Mouse (Mus musculus) kidney, embryonic 16.5 days (tissue): ENCODE data around the gene P2rx3. TPM values are rescaled to one million over a fixed set of nuclear protein-coding genes. Genes with fewer than 3 reads are reported as not detected.

ENCODE experiments used
- ATAC-seq: fragments of 200-750 bp; cut with Nextera tagmentation; 2 replicates; pipeline ENCODE4 v1.8.0; 2017; ENCODE audit warnings: moderate TSS enrichment; ENCODE audit not compliant: low FRiP score, low TSS enrichment
- H3K27ac ChIP-seq: fragments of 300-500 bp; sonication (generic); 2 replicates; pipeline ENCODE4 v1.5.1; 2014; ENCODE audit warnings: low read length
- H3K27me3 ChIP-seq: fragments of 300-500 bp; sonication (generic); 2 replicates; pipeline ENCODE4 v1.6.1; 2014; ENCODE audit warnings: low read length, control low read depth, mixed read lengths; ENCODE audit not compliant: insufficient read depth
- H3K36me3 ChIP-seq: fragments of 300-500 bp; sonication (generic); 2 replicates; pipeline ENCODE4 v1.6.1; 2014; ENCODE audit warnings: low read length, control low read depth, mixed read lengths; ENCODE audit not compliant: insufficient read depth
- H3K4me1 ChIP-seq: fragments of 300-500 bp; sonication (generic); 2 replicates; pipeline ENCODE4 v1.6.1; 2014; ENCODE audit warnings: low read length, control low read depth, mixed read lengths; ENCODE audit not compliant: insufficient read depth
- H3K4me2 ChIP-seq: fragments of 300-500 bp; sonication (generic); replicated peaks from 2 replicates; pipeline ENCODE4 v1.6.1; 2014; ENCODE audit warnings: low read depth, low read length
- H3K4me3 ChIP-seq: fragments of 300-500 bp; sonication (generic); 2 replicates; pipeline ENCODE4 v1.5.1; 2014; ENCODE audit warnings: mild to moderate bottlenecking, low read length
- H3K9ac ChIP-seq: fragments of 300-500 bp; sonication (generic); replicated peaks from 2 replicates; pipeline ENCODE4 v1.6.1; 2014; ENCODE audit warnings: low read length
- H3K9me3 ChIP-seq: fragments of 300-500 bp; sonication (generic); 2 replicates; pipeline ENCODE4 v1.6.1; 2016; ENCODE audit warnings: low read length, control low read depth
- WGBS: fragments of 180-500 bp; shearing (Covaris S2); extraction: QIAGEN DNeasy Blood & Tissue Kit; methylation state at CpG from one replicate; pipeline ENCODE4 v1.1.7; 2014; 5-methylcytosine and 5-hydroxymethylcytosine counted together
- polyA plus RNA-seq: library from polyadenylated mRNA; unstranded; fragments of >200 nt; fragmentation: Nextera tagmentation; extraction: Ambion mirVana; gene quantifications from 2 replicates; pipeline ENCODE4 v1.2.1, GENCODE M21; 2015

The P2rx3 gene
- polyA plus RNA-seq, 1 experiment from 2014 or later = 0.56 TPM

DNA sequence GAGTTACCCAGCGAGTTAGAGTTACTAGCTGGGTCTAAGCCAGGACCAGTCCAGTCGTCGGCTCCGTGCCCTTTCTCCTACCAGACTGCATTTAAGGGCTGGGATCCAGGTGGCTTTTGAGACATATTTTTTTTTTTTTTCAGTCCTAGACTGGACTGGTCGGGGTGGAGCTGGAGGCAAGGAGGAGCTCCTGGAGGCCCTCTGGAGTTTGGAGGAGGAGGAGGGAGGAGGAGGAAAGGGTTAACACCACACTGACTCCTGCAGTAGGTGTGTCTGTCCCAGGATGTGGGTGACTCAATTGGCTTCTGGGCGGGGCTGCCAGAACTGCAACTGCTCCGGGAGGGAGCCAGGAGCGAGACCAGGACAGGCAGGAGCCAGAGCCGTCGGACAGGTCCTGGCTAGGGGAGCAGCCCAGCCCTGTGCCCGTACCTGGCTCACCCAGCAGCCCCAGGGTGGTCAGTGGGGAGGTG is 23.4 kb upstream of the P2rx3 start:
- peak; percentile 91 for ATAC-seq
- WGBS = 6% methylated on average over 11 of the region's 11 CpGs
- Histone ChIP-seq H3K4me2 (peak overlapping the region; percentile 75), H3K36me3 (peaks cover 43% of the 10 kb centered on the region), H3K4me3 (peak overlapping the region; percentile 47), H3K9me3 (no peaks in the 10 kb centered on the region), H3K27ac (peak overlapping the region; percentile 61), H3K27me3 (no peaks in the 10 kb centered on the region), H3K4me1 (peaks cover 23% of the 10 kb centered on the region), H3K9ac (peak overlapping the region; percentile 67)

DNA sequence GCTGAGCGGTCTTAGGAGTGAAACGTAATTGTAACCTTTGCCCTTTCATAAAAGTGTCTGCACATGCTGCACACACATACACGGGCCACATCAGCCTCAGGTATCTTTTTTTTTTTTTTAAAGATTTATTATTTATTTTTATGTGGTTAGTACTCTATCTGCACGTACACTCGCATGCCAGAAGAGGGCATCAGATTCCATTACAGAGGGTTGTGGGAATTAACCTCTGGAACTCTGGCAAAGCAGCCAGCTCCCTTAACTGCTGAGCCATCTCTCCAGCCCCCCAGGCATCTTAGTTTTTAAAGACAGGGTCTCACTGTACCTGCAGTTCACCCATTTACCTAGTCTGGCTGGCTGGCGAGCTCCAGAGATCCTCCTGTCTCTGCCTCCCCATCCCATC is 22.4 kb upstream of the P2rx3 start:
- ATAC-seq = no peak
- H3K9ac ChIP-seq = no peak overlapping the region
- no peak overlapping the region for H3K4me2 ChIP-seq
- no peaks in the 10 kb centered on the region for H3K9me3 ChIP-seq
- peaks cover 23% of the 10 kb centered on the region for H3K4me1 ChIP-seq
- WGBS = 86% methylated on average over 6 of the region's 6 CpGs
- no peaks in the 10 kb centered on the region for H3K27me3 ChIP-seq
- peaks cover 50% of the 10 kb centered on the region for H3K36me3 ChIP-seq
- H3K4me3 ChIP-seq = no peak overlapping the region
- H3K27ac ChIP-seq = no peak overlapping the region

DNA sequence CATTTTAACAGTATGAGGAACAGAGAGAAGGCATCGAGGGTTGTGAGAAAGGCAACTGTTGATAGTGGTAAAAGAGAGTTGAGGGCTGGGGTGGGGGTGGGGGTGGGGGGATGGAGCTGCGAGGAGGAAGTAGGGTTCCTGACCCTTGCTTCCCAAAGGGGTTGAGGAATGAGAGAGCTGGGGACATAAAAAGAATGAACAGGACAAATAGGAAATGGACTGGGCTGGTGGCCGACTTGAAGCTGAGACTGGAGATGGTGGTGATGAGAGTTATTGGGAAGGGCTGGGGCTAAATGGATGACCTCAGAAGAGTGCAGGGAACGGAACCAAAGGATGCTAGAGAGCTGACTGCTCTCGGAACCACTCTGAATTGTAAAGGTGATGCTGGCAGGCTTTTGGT is 19.4 kb upstream of the P2rx3 start:
- H3K36me3 ChIP-seq = peaks cover 48% of the 10 kb centered on the region
- peaks cover 28% of the 10 kb centered on the region for H3K4me1 ChIP-seq

DNA sequence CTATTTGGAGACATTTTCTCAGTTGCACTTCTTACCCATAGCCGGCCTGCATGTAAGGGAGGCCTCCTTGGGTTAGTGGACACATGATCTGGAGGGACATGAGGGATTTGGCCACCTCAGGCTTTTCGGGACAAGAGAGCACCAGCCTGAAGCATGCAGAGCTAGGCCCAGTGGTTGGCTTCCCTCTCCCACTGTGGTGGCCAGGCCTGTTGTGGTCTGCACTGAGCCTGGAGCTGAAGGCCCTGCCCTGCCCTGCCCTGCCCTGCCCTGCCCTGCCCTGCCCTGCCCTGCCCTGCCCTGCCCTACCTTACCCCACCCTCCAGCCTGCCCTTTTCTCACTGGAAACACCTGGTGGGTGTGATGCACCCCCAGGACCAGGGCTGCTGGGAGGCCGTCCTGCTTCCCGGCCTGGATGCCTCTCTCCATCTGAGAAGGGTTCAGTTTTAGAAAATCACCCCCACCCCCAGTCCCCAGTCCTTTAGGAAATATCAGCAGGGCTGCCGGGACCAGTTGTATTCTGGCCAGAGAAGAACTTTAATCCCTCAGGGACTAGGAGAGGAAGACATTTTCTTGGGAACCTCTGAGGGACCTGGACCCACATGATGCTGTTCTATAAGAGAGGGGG is 16.0 kb upstream of the P2rx3 start:
- Histone ChIP-seq H3K27me3 (no peaks in the 10 kb centered on the region), H3K4me2 (no peak overlapping the region), H3K4me1 (peaks cover 47% of the 10 kb centered on the region), H3K9ac (no peak overlapping the region), H3K27ac (no peak overlapping the region), H3K9me3 (no peaks in the 10 kb centered on the region), H3K4me3 (no peak overlapping the region), H3K36me3 (peaks cover 32% of the 10 kb centered on the region)
- WGBS = 82% methylated on average over 5 of the region's 5 CpGs
- ATAC-seq = no peak

More for the DNA sequence above, 19.4 kb upstream of the P2rx3 start:
- Histone ChIP-seq H3K4me3 (no peak overlapping the region), H3K9ac (no peak overlapping the region), H3K9me3 (no peaks in the 10 kb centered on the region), H3K27ac (no peak overlapping the region), H3K4me2 (no peak overlapping the region), H3K27me3 (no peaks in the 10 kb centered on the region)
- ATAC-seq = no peak
- WGBS = 45% methylated on average over 5 of the region's 5 CpGs

DNA sequence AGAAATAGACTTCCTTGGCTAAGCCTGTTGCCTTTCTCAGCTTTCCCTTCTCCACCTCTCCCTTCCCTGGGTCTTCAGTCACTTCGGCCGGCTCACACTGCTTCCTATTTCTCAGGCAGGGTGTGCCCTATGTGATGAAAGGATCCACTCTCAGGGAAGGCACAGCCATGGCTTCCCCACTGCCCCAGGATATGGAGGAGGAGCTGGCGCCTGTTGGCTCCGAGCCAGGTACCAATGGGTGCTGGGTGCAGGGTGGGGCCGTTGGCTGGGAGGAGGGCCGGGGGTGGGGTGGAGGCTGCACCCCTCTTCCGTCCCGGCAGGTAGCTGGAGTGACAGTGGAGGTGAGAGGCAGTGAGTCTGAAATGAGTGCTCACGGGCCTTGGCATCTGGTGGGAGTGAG is 13.5 kb upstream of the P2rx3 start:
- WGBS = 51% methylated on average over 9 of the region's 9 CpGs
- peaks cover 46% of the 10 kb centered on the region for H3K4me1 ChIP-seq
- ATAC-seq = no peak

DNA sequence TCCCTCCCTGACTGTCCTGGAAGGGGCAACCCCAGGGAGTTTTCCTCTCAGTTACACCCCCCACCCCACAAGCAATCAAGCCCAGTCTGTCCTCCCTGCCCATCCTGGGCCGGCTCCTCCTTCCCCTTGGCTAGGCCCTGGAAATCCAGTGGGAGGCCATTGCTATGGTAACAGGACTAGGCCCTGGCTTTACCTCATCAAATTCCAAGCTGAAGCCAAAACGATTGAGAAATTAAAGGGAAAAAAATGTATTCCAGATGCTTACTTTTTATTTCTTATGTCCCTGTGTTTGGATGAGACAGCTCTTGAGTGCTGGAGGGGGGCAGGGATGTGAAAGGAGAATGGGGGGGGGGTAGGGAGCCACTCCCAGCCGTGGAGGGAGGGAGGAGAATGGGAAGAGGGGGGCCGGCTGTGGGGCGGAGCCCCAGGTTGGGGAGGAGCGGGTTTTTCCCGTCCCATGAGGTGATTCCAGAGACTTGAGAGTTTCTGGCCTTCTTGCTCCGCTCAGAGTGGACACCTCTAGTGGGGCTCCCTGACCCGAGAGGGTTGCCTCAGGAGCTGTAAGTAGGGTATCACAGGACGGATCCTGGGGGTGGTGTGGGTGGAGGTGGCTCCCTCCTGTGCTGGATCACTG is 12.9 kb upstream of the P2rx3 start:
- peak overlapping the region; percentile 46 for H3K4me3 ChIP-seq
- H3K27ac ChIP-seq = peak overlapping the region; percentile 95
- H3K9me3 ChIP-seq = no peaks in the 10 kb centered on the region
- H3K36me3 ChIP-seq = peaks cover 43% of the 10 kb centered on the region
- H3K27me3 ChIP-seq = no peaks in the 10 kb centered on the region
- H3K4me2 ChIP-seq = peak overlapping the region; percentile 74
- H3K4me1 ChIP-seq = peaks cover 45% of the 10 kb centered on the region
- H3K9ac ChIP-seq = peak overlapping the region; percentile 65
- WGBS = 17% methylated on average over 9 of the region's 10 CpGs
- peak; percentile 24; the same call in 1 of the 2 replicates for ATAC-seq

More for the DNA sequence above, 13.5 kb upstream of the P2rx3 start:
- Histone ChIP-seq H3K4me2 (peak overlapping the region; percentile 74), H3K9ac (peak overlapping the region; percentile 65), H3K4me3 (peak overlapping the region; percentile 46), H3K27me3 (no peaks in the 10 kb centered on the region), H3K27ac (peak overlapping the region; percentile 95), H3K9me3 (no peaks in the 10 kb centered on the region), H3K36me3 (peaks cover 40% of the 10 kb centered on the region)

DNA sequence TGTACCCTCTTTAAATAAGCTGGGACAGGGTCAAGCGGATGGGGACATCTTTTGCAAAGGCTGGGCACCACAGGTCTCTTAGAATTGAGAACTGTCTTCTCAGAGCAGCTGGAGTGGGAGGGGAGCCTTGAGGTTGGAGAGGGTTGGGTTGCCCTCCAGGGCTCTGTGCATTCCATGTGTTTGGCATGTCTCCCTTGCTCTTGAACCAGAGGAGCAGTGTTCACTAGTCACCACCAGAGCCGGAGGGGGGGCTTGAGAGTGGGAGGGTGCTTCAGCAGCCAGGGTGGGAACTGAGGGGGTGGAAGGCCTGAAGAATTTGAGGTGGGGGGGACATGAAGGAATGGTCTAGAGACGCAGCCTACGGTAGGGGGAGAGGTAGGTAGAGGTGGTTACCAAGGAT is 12.0 kb upstream of the P2rx3 start:
- H3K9me3 ChIP-seq = no peaks in the 10 kb centered on the region
- 0 out of 2 replicates have a peak overlapping the region, but pooled peaks have one; percentile 10 for H3K9ac ChIP-seq
- peak overlapping the region; percentile 95; the same call in 1 of the 2 replicates for H3K27ac ChIP-seq
- peak overlapping the region; percentile 72; the same call in 1 of the 2 replicates for H3K4me3 ChIP-seq
- H3K27me3 ChIP-seq = no peaks in the 10 kb centered on the region
- H3K4me1 ChIP-seq = peaks cover 45% of the 10 kb centered on the region
- WGBS = 71% methylated on average over 4 of the region's 4 CpGs
- ATAC-seq = no peak
- H3K4me2 ChIP-seq = peak overlapping the region; percentile 74
- H3K36me3 ChIP-seq = peaks cover 43% of the 10 kb centered on the region

DNA sequence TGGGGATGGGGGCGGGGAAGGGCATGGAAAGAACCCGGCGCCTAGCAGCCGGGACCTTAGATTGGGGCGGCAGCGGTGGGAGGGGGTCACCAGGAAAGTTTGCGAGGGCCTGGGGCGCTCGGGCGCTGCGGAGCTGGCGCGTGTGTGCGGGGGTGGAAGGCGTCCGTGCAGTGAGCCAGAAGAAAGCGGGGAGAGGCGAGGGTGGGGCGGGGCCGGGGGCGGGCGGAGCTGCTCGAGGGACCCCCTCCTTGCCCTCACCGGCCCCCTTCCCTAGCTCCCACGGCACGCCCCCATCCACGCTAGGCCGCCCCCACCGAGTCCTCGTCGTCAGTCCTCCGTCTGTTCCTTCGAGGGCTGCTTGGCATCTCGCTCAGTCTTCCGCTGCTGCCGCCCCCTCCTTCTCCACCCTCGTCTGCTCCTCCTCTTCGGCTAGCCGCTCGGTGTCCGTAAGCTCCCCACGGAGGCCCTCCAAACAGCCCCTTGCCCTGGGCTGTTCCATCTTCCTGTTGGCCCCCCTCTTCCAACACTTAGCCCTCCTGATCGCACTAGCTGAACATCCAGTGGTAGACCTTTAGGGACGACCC is 11.0 kb upstream of the P2rx3 start:
- H3K36me3 ChIP-seq = peaks cover 43% of the 10 kb centered on the region
- H3K9me3 ChIP-seq = no peaks in the 10 kb centered on the region
- H3K9ac ChIP-seq = peak overlapping the region; percentile 81
- WGBS = under 1% methylated on average over 31 of the region's 44 CpGs
- peaks cover 45% of the 10 kb centered on the region for H3K4me1 ChIP-seq
- peak overlapping the region; percentile 72 for H3K4me3 ChIP-seq
- no peaks in the 10 kb centered on the region for H3K27me3 ChIP-seq
- H3K4me2 ChIP-seq = peak overlapping the region; percentile 74
- peak overlapping the region; percentile 95 for H3K27ac ChIP-seq
- peak; percentile 70 for ATAC-seq

DNA sequence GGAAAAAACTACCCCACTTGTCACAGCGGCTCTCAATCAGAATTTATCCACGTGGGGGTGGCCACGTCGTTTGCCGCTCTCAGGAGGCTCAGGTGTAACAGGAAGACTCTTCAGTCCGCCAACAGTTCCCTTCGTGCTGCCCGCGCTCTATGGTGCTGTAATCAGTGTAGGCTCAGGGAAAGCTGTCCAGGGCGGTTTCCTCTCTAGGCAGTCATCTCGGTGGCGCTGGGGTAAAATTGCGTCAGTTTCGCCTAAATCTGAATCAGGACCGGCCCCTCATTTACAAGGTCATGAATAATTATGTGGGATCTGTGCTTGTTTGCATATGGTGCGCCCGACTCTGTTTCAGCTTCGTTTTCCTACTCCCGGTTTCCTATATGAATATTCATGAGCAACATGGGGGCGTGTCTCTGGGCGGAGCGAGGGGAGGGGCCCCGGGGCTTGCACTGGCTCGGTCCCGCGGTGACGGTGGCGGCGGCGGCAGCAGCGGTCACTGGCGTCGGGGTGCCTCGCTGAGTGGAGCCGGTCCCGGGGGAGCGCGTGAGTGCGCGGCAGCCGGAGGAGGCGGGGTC is 10.4 kb upstream of the P2rx3 start, which contains the start of gene Tnks1bp1:
Tnks1bp1 (plus strand) TSS at position 427 of the 572 bp plus-strand sequence.
- Histone ChIP-seq H3K4me2 (peak within 1 kb of the TSS; percentile 74), H3K36me3 (peaks cover 47% of the 10 kb centered on the region), H3K9me3 (no peaks in the 10 kb centered on the region), H3K27me3 (no peaks in the 10 kb centered on the region), H3K9ac (peak within 1 kb of the TSS; percentile 81), H3K27ac (peak within 1 kb of the TSS; percentile 95), H3K4me3 (peak within 1 kb of the TSS; percentile 72), H3K4me1 (peaks cover 45% of the 10 kb centered on the region)
- under 1% methylated on average over 42 of the region's 42 CpGs for WGBS
- peak; percentile 87 for ATAC-seq
